In the genomic region with DNA sequence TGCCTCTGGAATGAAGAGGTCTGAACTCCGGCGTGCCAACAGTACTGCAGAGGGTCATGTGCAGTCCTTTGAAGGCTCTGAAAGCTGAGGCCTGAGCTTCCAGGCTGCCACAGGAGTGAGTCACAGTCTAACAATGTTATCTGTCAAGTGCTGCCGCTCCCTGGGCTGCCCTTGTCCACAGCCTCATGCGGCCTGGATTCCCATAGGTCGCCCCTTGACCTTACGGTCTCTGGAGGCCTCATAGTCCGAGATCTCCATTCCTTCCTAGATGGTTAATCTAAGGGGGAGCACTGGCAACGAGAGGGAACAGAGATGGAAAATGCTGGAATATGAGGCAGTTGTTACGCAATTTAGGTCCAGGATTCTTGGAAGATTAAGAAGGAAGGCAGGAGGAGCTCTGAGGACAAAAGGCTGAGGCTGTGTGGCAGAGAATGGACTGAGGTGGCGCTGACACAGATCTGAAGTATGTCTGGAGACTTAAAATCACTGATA, we compare ENCODE assay signal across 9 mouse cellular contexts. TPM values are rescaled to one million over a fixed set of nuclear protein-coding genes. Genes with fewer than 3 reads are reported as not detected.
DNase-seq lines count a peak whose midpoint lies in the region; ATAC-seq and TF ChIP-seq lines count a peak whose summit lies in the region.
"Had no signal": no experiment of that assay in that cellular context is flagged by ENCODE, and none has a peak within 500 bp of the region (broad histone marks: within the 10 kb centered on the region; RNA-seq: fewer than 3 reads in every experiment).

No protein-coding gene starts in this region.

- no peaks in the 10 kb centered on the region for H3K36me3 ChIP-seq in C2C12 (ENCODE audit: control insufficient read depth, insufficient read depth)
- no peaks in the 10 kb centered on the region for H3K36me3 ChIP-seq in heart, embryonic 11.5 days (ENCODE audit: control insufficient read depth, insufficient read depth, low read length)
- H3K36me3 ChIP-seq in lung, postnatal 0 days (ENCODE audit: insufficient read depth, low read length) = no peaks in the 10 kb centered on the region
- H3K36me3 ChIP-seq in thymus, adult 2 months (ENCODE audit: control insufficient read depth, insufficient read depth, low read length) = no peaks in the 10 kb centered on the region
- H3K36me3 ChIP-seq in neural tube, embryonic 15.5 days = no peaks in the 10 kb centered on the region

- TF ChIP-seq CTCF in C2C12 (IDR thresholded peaks at IDR 0.05; ENCODE audit: control insufficient read depth, insufficient read depth, insufficient read length) = no peak
- TF ChIP-seq CTCF in lung, postnatal 0 days (IDR thresholded peaks at IDR 0.05) = peak; percentile 34
- TF ChIP-seq CTCF in thymus, adult 2 months (IDR thresholded peaks at IDR 0.05; ENCODE audit: borderline replicate concordance, control insufficient read depth, extremely low read depth, insufficient read depth, low read length, poor library complexity) = no peak

- H3K9me3 ChIP-seq in heart, embryonic 11.5 days (replicated peaks; ENCODE audit: control insufficient read depth, low read length) = no peaks in the 10 kb centered on the region
- H3K9me3 ChIP-seq in lung, postnatal 0 days (ENCODE audit: low read length) = no peaks in the 10 kb centered on the region
- H3K9me3 ChIP-seq in neural tube, embryonic 15.5 days (replicated peaks) = no peaks in the 10 kb centered on the region

- H3K4me1 ChIP-seq in heart, embryonic 11.5 days (ENCODE audit: control insufficient read depth, insufficient read depth, low read length) = peaks cover 45% of the 10 kb centered on the region
- no peaks in the 10 kb centered on the region for H3K4me1 ChIP-seq in lung, postnatal 0 days (ENCODE audit: insufficient read depth, low read depth, low read length)
- H3K4me1 ChIP-seq in thymus, adult 2 months (replicated peaks; ENCODE audit: control insufficient read depth, insufficient read depth, low read length) = no peaks in the 10 kb centered on the region
- 0 out of 2 replicates have a peak, but pooled peaks cover under 1% of the 10 kb centered on the region for H3K4me1 ChIP-seq in neural tube, embryonic 15.5 days

- H3K79me3 ChIP-seq in C2C12 (ENCODE audit: low read depth) = no peaks in the 10 kb centered on the region

- no peak for TF ChIP-seq POLR2A in thymus, adult 2 months (IDR thresholded peaks at IDR 0.05; ENCODE audit: control insufficient read depth, extremely low read depth, insufficient read depth, low read length, poor library complexity)

- ATAC-seq in heart, embryonic 11.5 days (replicated peaks; ENCODE audit: insufficient number of reproducible peaks, low FRiP score, low TSS enrichment) = peak; percentile 85
- peak; percentile 98 for ATAC-seq in lung, postnatal 0 days
- ATAC-seq in neural tube, embryonic 15.5 days (ENCODE audit: low FRiP score) = no peak

- no peak overlapping the region for H3K4me3 ChIP-seq in C2C12 (ENCODE audit: insufficient read depth, poor library complexity, severe bottlenecking)
- H3K4me3 ChIP-seq in heart, embryonic 11.5 days (ENCODE audit: low read depth, low read length) = no peak overlapping the region
- no peak overlapping the region for H3K4me3 ChIP-seq in lung, postnatal 0 days (ENCODE audit: low read depth, low read length)
- H3K4me3 ChIP-seq in thymus, adult 2 months (ENCODE audit: control insufficient read depth, insufficient read depth, low read length) = no peak overlapping the region
- no peak overlapping the region for H3K4me3 ChIP-seq in neural tube, embryonic 15.5 days (replicated peaks)

- DNase-seq in adrenal gland, adult 2 months = peak; percentile 71
- DNase-seq in lung, postnatal 0 days (ENCODE audit: low spot score) = peak; percentile 96
- DNase-seq in thymus, adult 18-20 months = no peak
- no peak for DNase-seq in spleen, postnatal 14 days (ENCODE audit: low spot score in 2 of 2)
- no peak for DNase-seq in thymus, adult 2 months

- peak overlapping the region; percentile 83 for H3K27ac ChIP-seq in heart, embryonic 11.5 days (ENCODE audit: low read depth, low read length)
- peak overlapping the region; percentile 65 for H3K27ac ChIP-seq in lung, postnatal 0 days (ENCODE audit: low read length)
- H3K27ac ChIP-seq in thymus, adult 2 months (ENCODE audit: control insufficient read depth, insufficient read depth, low read length) = no peak overlapping the region
- H3K27ac ChIP-seq in neural tube, embryonic 15.5 days (replicated peaks) = no peak overlapping the region

- H3K79me2 ChIP-seq in C2C12 (ENCODE audit: control insufficient read depth, insufficient read depth) = no peaks in the 10 kb centered on the region

- H3K4me2 ChIP-seq in heart, embryonic 11.5 days = 0 out of 2 replicates have a peak overlapping the region, but pooled peaks have one; percentile 14
- no peak overlapping the region for H3K4me2 ChIP-seq in lung, postnatal 0 days (replicated peaks; ENCODE audit: low read depth, low read length)
- H3K4me2 ChIP-seq in neural tube, embryonic 15.5 days = no peak overlapping the region

- TF ChIP-seq EP300 in lung, postnatal 0 days (IDR thresholded peaks at IDR 0.05) = peak; percentile 96

- H3K27me3 ChIP-seq in C2C12 (ENCODE audit: control insufficient read depth, insufficient read depth, insufficient read length) = no peaks in the 10 kb centered on the region
- H3K27me3 ChIP-seq in heart, embryonic 11.5 days (ENCODE audit: control insufficient read depth, insufficient read depth, low read length) = no peaks in the 10 kb centered on the region
- H3K27me3 ChIP-seq in lung, postnatal 0 days (replicated peaks; ENCODE audit: insufficient read depth, low read length) = no peaks in the 10 kb centered on the region
- H3K27me3 ChIP-seq in thymus, adult 2 months (ENCODE audit: control insufficient read depth, insufficient read depth, low read length) = no peaks in the 10 kb centered on the region
- H3K27me3 ChIP-seq in neural tube, embryonic 15.5 days (replicated peaks) = no peaks in the 10 kb centered on the region

- peak overlapping the region; percentile 1; the same call in 1 of the 2 replicates for H3K9ac ChIP-seq in heart, embryonic 11.5 days (ENCODE audit: low read depth, low read length)
- H3K9ac ChIP-seq in lung, postnatal 0 days (replicated peaks; ENCODE audit: low read depth) = no peak overlapping the region
- no peak overlapping the region for H3K9ac ChIP-seq in neural tube, embryonic 15.5 days (replicated peaks)

- H3ac ChIP-seq in C2C12 (ENCODE audit: control insufficient read depth, insufficient read length, low read depth) = no peak overlapping the region

- WGBS in heart, embryonic 11.5 days (ENCODE audit: insufficient replicate concordance) = 10% methylated on average over 10 of the region's 10 CpGs
- 22% methylated on average over 10 of the region's 10 CpGs for WGBS in lung, postnatal 0 days
- 90% methylated on average over 10 of the region's 10 CpGs for whole genome bisulfite sequencing in thymus, adult 2 months
- 73% methylated on average over 10 of the region's 10 CpGs for WGBS in neural tube, embryonic 15.5 days

TF ChIP-seq in C2C12, 6 proteins besides CTCF, POLR2A, EP300 and RAD21:
- peak; percentile 59 for TF ChIP-seq MYOD1 (IDR thresholded peaks at IDR 0.05; ENCODE audit: control insufficient read depth, insufficient read length, low read depth)
- TF ChIP-seq MYOG (IDR thresholded peaks at IDR 0.05; ENCODE audit: control insufficient read depth, extremely low read depth, insufficient read length) = no peak
- TF ChIP-seq FOSL1 (IDR thresholded peaks at IDR 0.05; ENCODE audit: insufficient read depth, low read length, poor library complexity, severe bottlenecking) = peak; percentile 80
- TF ChIP-seq MAX (IDR thresholded peaks at IDR 0.05) = peak; percentile 83
- peak; percentile 99 for TF ChIP-seq CEBPB (IDR thresholded peaks at IDR 0.05; ENCODE audit: low read depth)
- peak; percentile 79 for TF ChIP-seq USF1 (IDR thresholded peaks at IDR 0.05; ENCODE audit: low read depth)

RNA-seq across cellular contexts. Expression of a gene that starts 19.6 kb away (rescaled TPM):
- polyA plus RNA-seq in C2C12 (2012; fragmentation: generic; extraction: Trizol) = not detected
- total RNA-seq in adrenal gland, adult 2 months (2021) = not detected
- not detected in 2 replicates for polyA plus RNA-seq in adrenal gland, adult 2 months (2012; rRNA removed)
- 0.96 and 1.1 TPM in 2 replicates for polyA plus RNA-seq in heart, embryonic 11.5 days (2014; fragmentation: Nextera tagmentation; extraction: Ambion mirVana)
- polyA plus RNA-seq in lung, postnatal 0 days (2015; fragmentation: Nextera tagmentation; extraction: Ambion mirVana) = 0.04 and 0.05 TPM in 2 replicates
- not detected in 2 replicates for polyA plus RNA-seq in thymus, adult 2 months (2012; rRNA removed)
- 0.19 and 0.27 TPM in 2 replicates for polyA plus RNA-seq in neural tube, embryonic 15.5 days (2015; fragmentation: Nextera tagmentation; extraction: Ambion mirVana)
- total RNA-seq: megakaryocyte-erythroid progenitor cell, adult 5-6 weeks had no signal

RNA-seq across cellular contexts. Expression of a gene that starts 39.7 kb away (rescaled TPM):
- polyA plus RNA-seq in C2C12 (2012; fragmentation: generic; extraction: Trizol) = 42.1 TPM
- total RNA-seq in adrenal gland, adult 2 months (2021) = 1 to 10 TPM; 2.0 to 9.3 TPM
- polyA plus RNA-seq in adrenal gland, adult 2 months (2012; rRNA removed) = 22.8 and 23.1 TPM in 2 replicates
- 23.9 and 25.0 TPM in 2 replicates for polyA plus RNA-seq in heart, embryonic 11.5 days (2014; fragmentation: Nextera tagmentation; extraction: Ambion mirVana)
- 19.6 and 20.8 TPM in 2 replicates for polyA plus RNA-seq in lung, postnatal 0 days (2015; fragmentation: Nextera tagmentation; extraction: Ambion mirVana)
- polyA plus RNA-seq in thymus, adult 2 months (2012; rRNA removed) = 7.2 and 10.2 TPM in 2 replicates
- polyA plus RNA-seq in neural tube, embryonic 15.5 days (2015; fragmentation: Nextera tagmentation; extraction: Ambion mirVana) = 8.0 and 10.8 TPM in 2 replicates
- total RNA-seq: megakaryocyte-erythroid progenitor cell, adult 5-6 weeks had no signal

RNA-seq across cellular contexts. Expression of a gene that starts 53.6 kb away (rescaled TPM):
- polyA plus RNA-seq in C2C12 (2012; fragmentation: generic; extraction: Trizol) = 18.6 TPM
- 10 to 100 TPM; 22.9 to 32.8 TPM for total RNA-seq in adrenal gland, adult 2 months (2021)
- 3.3 and 3.5 TPM in 2 replicates for polyA plus RNA-seq in adrenal gland, adult 2 months (2012; rRNA removed)
- 39.5 and 41.8 TPM in 2 replicates for polyA plus RNA-seq in heart, embryonic 11.5 days (2014; fragmentation: Nextera tagmentation; extraction: Ambion mirVana)
- 20.4 and 22.8 TPM in 2 replicates for polyA plus RNA-seq in lung, postnatal 0 days (2015; fragmentation: Nextera tagmentation; extraction: Ambion mirVana)
- polyA plus RNA-seq in thymus, adult 2 months (2012; rRNA removed) = 8.7 and 9.6 TPM in 2 replicates
- polyA plus RNA-seq in neural tube, embryonic 15.5 days (2015; fragmentation: Nextera tagmentation; extraction: Ambion mirVana) = 37.4 and 38.2 TPM in 2 replicates

Comparison
In these comparisons a context has a peak if more than half of its experiments do, and no peak if none do; other contexts are left out.
1. DNase-seq: peak in adrenal gland, adult 2 months (single experiment) and lung, postnatal 0 days (single experiment); none in thymus, adult 18-20 months (0 of 2), spleen, postnatal 14 days (0 of 2) and thymus, adult 2 months (single experiment).
2. H3K27ac ChIP-seq: peak in heart, embryonic 11.5 days (single experiment) and lung, postnatal 0 days (single experiment); none in thymus, adult 2 months (single experiment) and neural tube, embryonic 15.5 days (single experiment).